Mouse (Mus musculus) hindbrain, postnatal 0 days (tissue): Measurements from ENCODE around the gene Cntn1. TPM values are rescaled to one million over a fixed set of nuclear protein-coding genes. Genes with fewer than 3 reads are reported as not detected.

Experiments used
- ATAC-seq: fragments of 200-750 bp; cut with Nextera tagmentation; 2 replicates; pipeline ENCODE4 v1.8.0; 2017; ENCODE audit warnings: mild to moderate bottlenecking, moderate TSS enrichment, moderate library complexity
- DNase-seq: peaks from one replicate; pipeline ENCODE4 v3.0.0-alpha.2; 2015; ENCODE audit warnings: low spot score
- H3K27ac ChIP-seq: fragments of 300-500 bp; sonication (generic); 2 replicates; pipeline ENCODE4 v1.5.1; 2014; ENCODE audit warnings: mild to moderate bottlenecking
- H3K27me3 ChIP-seq: fragments of 300-500 bp; sonication (generic); 2 replicates; pipeline ENCODE4 v1.6.1; 2014; ENCODE audit warnings: low read length, mixed read lengths; ENCODE audit not compliant: insufficient read depth
- H3K36me3 ChIP-seq: fragments of 300-500 bp; sonication (generic); 2 replicates; pipeline ENCODE4 v1.6.1; 2014; ENCODE audit warnings: low read length, mixed read lengths; ENCODE audit not compliant: insufficient read depth
- H3K4me1 ChIP-seq: fragments of 300-500 bp; sonication (generic); 2 replicates; pipeline ENCODE4 v1.6.1; 2014; ENCODE audit warnings: antibody characterized with exemption, low read length, mixed read lengths; ENCODE audit not compliant: insufficient read depth
- H3K4me2 ChIP-seq: fragments of 300-500 bp; sonication (generic); 2 replicates; pipeline ENCODE4 v1.6.1; 2014; ENCODE audit warnings: low read depth, mild to moderate bottlenecking, low read length, moderate library complexity, mixed read lengths
- H3K4me3 ChIP-seq: fragments of 300-500 bp; sonication (generic); 2 replicates; pipeline ENCODE4 v1.5.1; 2014; ENCODE audit warnings: low read length
- H3K9ac ChIP-seq: fragments of 300-500 bp; sonication (generic); replicated peaks from 2 replicates; pipeline ENCODE4 v1.6.1; 2014; ENCODE audit warnings: mild to moderate bottlenecking, low read length, moderate library complexity, mixed read lengths
- H3K9me3 ChIP-seq: fragments of 300-500 bp; sonication (generic); 2 replicates; pipeline ENCODE4 v1.6.1; 2016; ENCODE audit warnings: low read length, mixed read lengths
- CTCF ChIP-seq: IDR thresholded peaks from 2 replicates; pipeline ENCODE4 v1.5.1; 2016; ENCODE audit warnings: antibody characterized with exemption, control low read depth, low read depth
- WGBS: fragments of 180-500 bp; shearing (Covaris S2); extraction: QIAGEN DNeasy Blood & Tissue Kit; methylation state at CpG from one replicate; pipeline ENCODE4 v1.1.7; 2014; 5-methylcytosine and 5-hydroxymethylcytosine counted together
- polyA plus RNA-seq: library from polyadenylated mRNA; unstranded; fragments of >200 nt; fragmentation: Nextera tagmentation; extraction: Ambion mirVana; gene quantifications from 2 replicates; pipeline ENCODE4 v1.2.1, GENCODE M21; 2015
- total RNA-seq: library from RNA; depleted of rRNA; stranded (reverse); fragments of >200 nt; gene quantifications from 2 replicates; pipeline ENCODE4 v1.2.3, GENCODE M21; 2014

The Cntn1 gene
- total and polyA plus RNA-seq, 2 experiments from 2014 or later = 159 to 284 TPM

DNA sequence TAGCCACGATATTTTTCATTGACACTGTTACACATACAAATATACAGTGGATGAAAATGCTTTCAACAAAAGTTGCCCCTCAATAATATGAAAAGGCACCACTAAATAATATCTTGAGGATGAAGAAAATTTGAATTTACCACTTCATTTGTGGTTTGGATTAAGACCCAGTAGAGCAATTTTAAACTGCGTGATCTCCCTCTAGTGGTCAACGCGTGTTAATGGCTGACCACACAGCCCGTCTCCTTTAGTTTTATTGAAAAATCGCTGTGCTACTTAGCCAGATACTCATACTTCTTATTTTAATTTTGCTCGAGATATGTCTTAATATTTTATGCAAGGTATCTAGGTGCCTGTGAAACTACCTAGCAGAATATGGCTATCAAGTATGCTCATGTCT, 180.4 kb downstream of the Cntn1 start:
- Histone ChIP-seq H3K9ac (no peak overlapping the region), H3K4me2 (no peak overlapping the region), H3K4me1 (no peaks in the 10 kb centered on the region), H3K4me3 (no peak overlapping the region), H3K9me3 (no peaks in the 10 kb centered on the region), H3K27ac (no peak overlapping the region), H3K27me3 (no peaks in the 10 kb centered on the region), H3K36me3 (peaks cover 6% of the 10 kb centered on the region; the same call in 1 of the 2 replicates)
- peak; percentile 84 for DNase-seq
- TF ChIP-seq CTCF = peak; percentile 84
- WGBS = 15% methylated on average over 7 of the region's 7 CpGs
- no peak for ATAC-seq

DNA sequence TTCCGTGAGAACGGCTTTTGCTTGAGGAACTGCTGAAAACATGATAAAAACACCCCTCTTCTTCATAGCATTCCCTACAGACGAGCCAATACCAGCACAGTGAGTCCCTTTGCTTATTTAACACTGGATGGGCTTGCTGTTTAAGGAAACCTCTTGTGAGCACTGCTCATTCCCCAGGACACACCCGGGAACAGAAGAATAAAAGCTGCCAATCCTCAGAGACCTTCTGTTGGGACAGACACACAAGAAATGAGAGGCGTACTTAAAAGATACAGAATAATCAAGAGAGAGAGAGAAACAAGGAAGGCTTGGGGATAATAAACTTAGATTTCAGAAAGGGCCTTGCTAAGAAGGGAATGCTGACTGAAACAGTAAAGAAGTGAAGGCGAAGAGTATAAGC, 184.9 kb downstream of the Cntn1 start:
- H3K4me3 ChIP-seq = no peak overlapping the region
- no peak for ATAC-seq
- H3K4me1 ChIP-seq = no peaks in the 10 kb centered on the region
- no peak overlapping the region for H3K27ac ChIP-seq
- DNase-seq = no peak
- no peak overlapping the region for H3K4me2 ChIP-seq
- no peaks in the 10 kb centered on the region for H3K27me3 ChIP-seq
- no peak overlapping the region for H3K9ac ChIP-seq
- H3K9me3 ChIP-seq = no peaks in the 10 kb centered on the region
- 81% methylated on average over 6 of the region's 6 CpGs for WGBS
- no peak for TF ChIP-seq CTCF
- peaks cover 6% of the 10 kb centered on the region; the same call in 1 of the 2 replicates for H3K36me3 ChIP-seq

DNA sequence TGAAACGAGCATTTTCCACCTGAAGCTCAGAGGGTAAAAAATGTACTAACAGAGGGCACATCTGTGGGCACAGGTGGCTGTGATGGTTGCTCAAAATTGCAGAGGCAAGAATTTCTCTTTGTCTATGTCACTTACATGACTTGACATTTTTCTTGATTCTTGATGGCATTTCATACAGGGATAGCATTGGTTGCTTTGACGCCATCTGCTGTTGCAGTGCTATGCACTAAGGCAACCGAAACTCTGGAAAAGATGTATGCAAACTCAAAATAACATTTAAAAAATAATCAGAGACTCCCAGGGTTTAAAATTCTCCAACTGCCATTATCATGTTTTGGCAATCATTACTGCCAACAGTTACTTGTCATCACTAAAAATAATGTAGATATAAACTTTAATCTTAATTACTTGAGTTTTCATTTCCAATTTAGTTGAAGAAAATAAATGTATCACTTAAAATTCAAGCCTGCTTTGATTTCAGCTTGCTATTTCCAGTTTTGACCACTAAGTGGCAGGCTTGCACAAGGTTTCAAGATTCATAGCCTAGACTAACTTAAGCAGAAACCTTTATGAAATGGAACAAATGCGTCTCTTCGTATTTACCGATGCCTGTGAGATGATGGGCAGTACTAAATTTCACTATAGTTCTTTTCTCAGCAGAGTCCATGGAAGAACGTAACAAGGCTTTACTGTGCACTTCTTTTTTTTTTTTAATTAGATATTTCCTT, 214.2 kb downstream of the Cntn1 start:
- TF ChIP-seq CTCF = peak; percentile 74
- WGBS = 20% methylated on average over 7 of the region's 7 CpGs
- Histone ChIP-seq H3K27ac (no peak overlapping the region), H3K4me3 (no peak overlapping the region), H3K4me1 (no peaks in the 10 kb centered on the region), H3K9ac (no peak overlapping the region), H3K36me3 (peaks cover 11% of the 10 kb centered on the region; the same call in 1 of the 2 replicates), H3K27me3 (no peaks in the 10 kb centered on the region), H3K9me3 (no peaks in the 10 kb centered on the region), H3K4me2 (no peak overlapping the region)
- ATAC-seq (no peak), DNase-seq (peak; percentile 77)

DNA sequence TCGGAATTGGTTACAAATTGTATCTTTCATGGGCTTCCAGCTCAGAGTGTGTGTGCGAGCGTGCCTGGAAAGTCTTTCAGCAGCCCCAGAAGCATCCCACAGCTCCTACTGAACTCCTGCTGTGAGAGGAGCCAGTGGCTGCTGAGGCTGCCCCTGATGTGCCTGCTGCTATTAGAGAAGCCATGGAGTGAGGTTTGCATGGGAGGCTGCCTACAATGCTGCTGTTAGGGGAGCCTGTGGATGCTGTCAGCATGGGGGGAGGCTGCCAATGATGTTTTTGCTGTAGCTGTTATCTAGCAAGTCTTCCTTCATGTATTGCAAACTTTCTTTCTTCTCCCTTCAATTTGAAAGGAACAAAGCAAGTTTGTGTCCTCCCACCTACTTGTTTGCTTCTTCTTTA, 217.4 kb downstream of the Cntn1 start:
- 31% methylated on average over 3 of the region's 3 CpGs for WGBS
- Histone ChIP-seq H3K36me3 (peaks cover 10% of the 10 kb centered on the region; the same call in 1 of the 2 replicates), H3K9ac (no peak overlapping the region), H3K4me1 (no peaks in the 10 kb centered on the region), H3K27me3 (no peaks in the 10 kb centered on the region), H3K9me3 (no peaks in the 10 kb centered on the region), H3K4me2 (no peak overlapping the region), H3K4me3 (no peak overlapping the region), H3K27ac (no peak overlapping the region)
- ATAC-seq = no peak
- DNase-seq = no peak
- no peak for TF ChIP-seq CTCF

DNA sequence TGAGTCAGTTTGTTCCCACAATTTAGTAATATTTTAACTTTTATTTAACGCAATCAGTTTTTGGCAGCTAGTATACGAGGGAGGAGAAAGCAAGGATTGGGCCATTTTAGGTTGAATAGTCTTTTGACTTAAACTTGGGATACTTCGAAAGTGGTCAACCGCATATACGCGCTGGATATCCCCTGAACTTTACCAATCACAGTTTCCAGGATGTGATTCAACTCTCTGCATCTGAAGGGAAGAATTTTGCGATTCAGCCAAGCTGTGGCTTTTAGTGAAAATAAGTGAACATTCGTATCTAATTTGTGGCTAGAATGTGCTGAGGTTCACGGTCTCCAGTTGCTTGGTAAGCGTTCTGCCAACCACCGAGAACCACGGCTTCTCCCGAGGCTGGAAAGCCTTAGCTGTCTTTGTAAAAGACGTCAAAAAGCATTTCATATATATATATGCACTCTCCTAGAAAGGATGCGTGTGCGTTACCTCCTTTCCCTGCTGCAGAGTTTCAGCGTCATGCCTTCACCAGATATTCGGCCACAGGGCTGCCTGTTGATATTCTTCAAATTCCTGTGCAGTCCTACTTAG, 217.9 kb downstream of the Cntn1 start:
- Histone ChIP-seq H3K4me1 (no peaks in the 10 kb centered on the region), H3K9me3 (no peaks in the 10 kb centered on the region), H3K4me3 (no peak overlapping the region), H3K4me2 (no peak overlapping the region), H3K27me3 (no peaks in the 10 kb centered on the region), H3K9ac (no peak overlapping the region), H3K36me3 (peaks cover 11% of the 10 kb centered on the region; the same call in 1 of the 2 replicates), H3K27ac (no peak overlapping the region)
- ATAC-seq (no peak), DNase-seq (no peak)
- 83% methylated on average over 18 of the region's 18 CpGs for WGBS
- TF ChIP-seq CTCF = no peak

DNA sequence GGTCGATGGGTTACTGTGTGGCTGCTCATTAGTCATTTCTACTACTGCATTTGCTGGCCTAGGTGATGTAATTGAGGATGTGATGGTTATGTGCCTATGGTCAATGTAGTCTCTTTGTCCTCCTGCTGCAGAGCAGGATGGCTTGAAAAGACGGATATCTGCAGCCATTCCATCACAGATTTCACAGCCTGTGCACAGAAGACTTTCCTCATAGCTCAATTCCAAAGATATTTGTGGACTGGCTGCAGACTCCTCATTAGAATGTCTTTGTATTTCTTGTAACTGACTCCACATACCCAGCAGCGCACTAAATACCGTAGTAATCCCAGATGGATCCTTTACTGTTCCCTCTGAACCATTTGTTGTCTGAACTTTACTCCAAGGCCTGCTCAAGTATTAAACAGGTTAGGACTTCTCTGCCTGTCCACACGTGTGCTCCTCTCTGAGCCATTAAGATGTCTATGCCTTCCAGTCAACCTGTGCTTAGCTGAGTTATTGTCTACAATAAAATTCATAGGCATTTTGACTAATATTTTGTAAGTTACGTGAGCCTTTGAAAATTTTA, 220.9 kb downstream of the Cntn1 start:
- Histone ChIP-seq H3K27ac (no peak overlapping the region), H3K9me3 (no peaks in the 10 kb centered on the region), H3K4me3 (no peak overlapping the region), H3K27me3 (no peaks in the 10 kb centered on the region), H3K4me2 (no peak overlapping the region), H3K36me3 (peaks cover 11% of the 10 kb centered on the region; the same call in 1 of the 2 replicates), H3K9ac (no peak overlapping the region), H3K4me1 (no peaks in the 10 kb centered on the region)
- no peak for TF ChIP-seq CTCF
- 79% methylated on average over 6 of the region's 6 CpGs for WGBS
- ATAC-seq (no peak), DNase-seq (no peak)
